Mouse (Mus musculus): Measurements from ENCODE around the gene Shisa2.

DNA sequence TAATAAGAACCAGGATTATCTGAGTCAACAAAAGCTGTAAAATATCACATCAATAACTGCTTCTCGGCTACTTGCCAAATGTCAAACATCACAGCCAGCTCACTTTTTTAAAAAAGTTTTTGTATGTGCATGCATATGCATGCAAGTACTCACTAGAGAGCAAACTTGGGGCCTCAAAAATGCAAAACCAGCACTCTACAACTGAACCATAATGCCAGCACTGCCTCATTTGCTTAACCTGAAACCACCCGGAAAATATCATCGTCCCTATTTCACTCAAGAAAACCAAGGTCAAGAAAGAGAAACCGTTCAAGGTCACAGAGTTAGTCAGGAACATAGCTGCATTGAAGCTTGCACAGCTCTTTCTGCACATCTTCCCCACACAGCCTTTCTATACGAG lies 48.7 kb upstream of the Shisa2 start:
- no peak for TF ChIP-seq CTCF (IDR thresholded peaks at IDR 0.05; ENCODE audit: low read depth)
- TF ChIP-seq EP300 (IDR thresholded peaks at IDR 0.05; ENCODE audit: low read depth), result no peak

Measured in liver, embryonic 14.5 days (tissue).